Mouse (Mus musculus) lung, embryonic 14.5 days (tissue): ENCODE measurements around the gene Rgma. TPM values are rescaled to one million over a fixed set of nuclear protein-coding genes. Genes with fewer than 3 reads are reported as not detected.

Experiments used
- ATAC-seq: fragments of 200-750 bp; cut with Nextera tagmentation; 2 replicates; pipeline ENCODE4 v1.8.0; 2017; ENCODE audit warnings: mild to moderate bottlenecking, moderate TSS enrichment, moderate library complexity; ENCODE audit not compliant: insufficient read depth
- DNase-seq: peaks from one replicate; pipeline ENCODE4 v3.0.0-alpha.2; 2015
- H3K27ac ChIP-seq: fragments of 300-500 bp; sonication (generic); 2 replicates; pipeline ENCODE4 v1.5.1; 2014; ENCODE audit warnings: low read depth, mild to moderate bottlenecking, moderate library complexity
- H3K27me3 ChIP-seq: fragments of 300-500 bp; sonication (generic); 2 replicates; pipeline ENCODE4 v1.6.1; 2014; ENCODE audit warnings: low read length, control low read depth; ENCODE audit not compliant: insufficient read depth
- H3K36me3 ChIP-seq: fragments of 300-500 bp; sonication (generic); 2 replicates; pipeline ENCODE4 v1.6.1; 2014; ENCODE audit warnings: control low read depth; ENCODE audit not compliant: insufficient read depth
- H3K4me1 ChIP-seq: fragments of 300-500 bp; sonication (generic); 2 replicates; pipeline ENCODE4 v1.6.1; 2014; ENCODE audit warnings: antibody characterized with exemption, control low read depth; ENCODE audit not compliant: insufficient read depth
- H3K4me2 ChIP-seq: fragments of 300-500 bp; sonication (generic); 2 replicates; pipeline ENCODE4 v1.6.1; 2014; ENCODE audit warnings: mild to moderate bottlenecking
- H3K4me3 ChIP-seq: fragments of 300-500 bp; sonication (generic); 2 replicates; pipeline ENCODE4 v1.5.1; 2014; ENCODE audit warnings: low read depth, low read length
- H3K9ac ChIP-seq: fragments of 300-500 bp; sonication (generic); 2 replicates; pipeline ENCODE4 v1.6.1; 2014
- H3K9me3 ChIP-seq: fragments of 300-500 bp; sonication (generic); 2 replicates; pipeline ENCODE4 v1.6.1; 2016; ENCODE audit warnings: low read depth, low read length, control low read depth
- CTCF ChIP-seq: IDR thresholded peaks from 2 replicates; pipeline ENCODE4 v1.5.1; 2016; ENCODE audit warnings: antibody characterized with exemption, low read depth
- WGBS: fragments of 180-500 bp; shearing (Covaris S2); extraction: QIAGEN DNeasy Blood & Tissue Kit; methylation state at CpG from one replicate; pipeline ENCODE4 v1.1.7; 2014; 5-methylcytosine and 5-hydroxymethylcytosine counted together
- polyA plus RNA-seq: library from polyadenylated mRNA; unstranded; fragments of >200 nt; fragmentation: Nextera tagmentation; extraction: Ambion mirVana; gene quantifications from 2 replicates; pipeline ENCODE4 v1.2.1, GENCODE M21; 2014

Gene Rgma
- polyA plus RNA-seq, result 19.0 and 22.8 TPM in 2 replicates

DNA sequence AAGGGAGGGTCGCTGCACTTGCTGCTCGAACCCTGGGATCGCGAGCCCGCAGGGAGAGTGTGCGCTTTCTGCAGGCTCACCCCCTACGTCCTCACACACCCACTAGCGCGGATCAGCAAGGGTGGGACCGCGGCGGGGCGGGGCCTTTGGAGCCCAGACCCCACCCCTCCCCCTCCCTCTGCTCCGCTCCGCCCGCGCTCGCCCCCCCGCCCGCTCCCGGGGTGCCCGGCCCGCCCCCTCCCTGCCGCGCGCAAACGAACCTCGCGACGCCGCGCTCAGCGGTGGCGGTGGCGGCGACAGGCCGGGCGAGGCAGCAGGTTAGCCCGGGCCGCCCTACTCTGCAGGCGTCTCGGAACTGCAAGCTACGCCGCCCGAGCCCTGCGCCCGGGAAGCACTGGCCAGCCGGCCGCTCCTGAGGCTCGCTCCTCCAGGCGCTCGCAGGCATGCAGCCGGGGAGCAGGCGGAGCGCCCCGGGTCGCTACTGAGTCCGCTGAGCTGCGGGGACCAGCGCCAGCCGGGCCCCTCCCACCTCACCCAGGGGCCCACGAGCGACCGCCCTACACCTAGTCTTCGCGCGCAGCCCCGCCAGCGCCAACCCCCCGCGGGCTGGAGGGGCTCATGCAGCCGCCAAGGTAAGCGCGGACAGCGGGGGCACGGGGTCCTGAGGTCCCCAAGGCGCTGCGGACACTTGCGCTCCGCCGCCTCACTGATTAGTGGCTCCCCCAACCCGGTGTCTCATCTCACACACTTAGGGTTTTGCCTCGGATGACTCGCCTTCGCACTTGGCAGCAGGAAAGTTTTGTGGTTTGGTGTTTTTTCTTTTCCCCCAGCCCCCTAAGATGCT is at the start of gene Rgma:
Gene Rgma, plus strand, starts transcription at position 253 of the 844 bp plus-strand sequence.
- H3K4me1 ChIP-seq, result peaks cover 10% of the 10 kb centered on the region
- peak within 1 kb of the TSS; percentile 57 for H3K9ac ChIP-seq
- H3K27me3 ChIP-seq, result peaks cover 17% of the 10 kb centered on the region; the same call in 1 of the 2 replicates
- under 1% methylated on average over 63 of the region's 85 CpGs for WGBS
- no peak for TF ChIP-seq CTCF
- peak within 1 kb of the TSS; percentile 70 for H3K4me3 ChIP-seq
- no peaks in the 10 kb centered on the region for H3K36me3 ChIP-seq
- H3K27ac ChIP-seq, result peak within 1 kb of the TSS; percentile 58
- no peaks in the 10 kb centered on the region for H3K9me3 ChIP-seq
- peak; percentile 78 for ATAC-seq
- peak within 1 kb of the TSS; percentile 99 for H3K4me2 ChIP-seq
- DNase-seq, result peak; percentile 73

DNA sequence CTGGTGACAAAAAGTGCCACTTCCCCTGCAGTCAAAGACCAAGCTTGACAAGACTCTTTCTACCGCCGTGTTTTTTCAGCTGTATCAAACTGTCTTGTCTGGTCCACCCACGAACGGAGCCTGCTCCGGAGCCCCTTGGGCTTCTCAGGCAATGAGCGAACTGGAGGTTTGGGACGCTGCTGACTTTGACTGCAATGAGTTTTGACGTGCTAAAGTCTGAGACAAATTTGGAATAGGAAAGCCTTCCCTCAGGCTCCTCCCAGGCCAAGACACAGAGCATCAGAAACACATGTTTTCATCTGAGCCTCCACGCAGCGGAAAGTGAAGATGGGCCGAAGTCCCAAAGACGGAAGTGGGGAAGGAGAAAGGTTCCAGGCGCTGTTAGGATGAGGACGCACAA is 49.1 kb upstream of the Rgma start:
- Histone ChIP-seq H3K4me3 (no peak overlapping the region), H3K9me3 (no peaks in the 10 kb centered on the region), H3K4me2 (no peak overlapping the region), H3K9ac (no peak overlapping the region), H3K36me3 (no peaks in the 10 kb centered on the region), H3K27me3 (no peaks in the 10 kb centered on the region), H3K4me1 (peaks cover 20% of the 10 kb centered on the region), H3K27ac (peak overlapping the region; percentile 44; the same call in 1 of the 2 replicates)
- 74% methylated on average over 14 of the region's 14 CpGs for WGBS
- ATAC-seq (no peak), DNase-seq (no peak)
- no peak for TF ChIP-seq CTCF

DNA sequence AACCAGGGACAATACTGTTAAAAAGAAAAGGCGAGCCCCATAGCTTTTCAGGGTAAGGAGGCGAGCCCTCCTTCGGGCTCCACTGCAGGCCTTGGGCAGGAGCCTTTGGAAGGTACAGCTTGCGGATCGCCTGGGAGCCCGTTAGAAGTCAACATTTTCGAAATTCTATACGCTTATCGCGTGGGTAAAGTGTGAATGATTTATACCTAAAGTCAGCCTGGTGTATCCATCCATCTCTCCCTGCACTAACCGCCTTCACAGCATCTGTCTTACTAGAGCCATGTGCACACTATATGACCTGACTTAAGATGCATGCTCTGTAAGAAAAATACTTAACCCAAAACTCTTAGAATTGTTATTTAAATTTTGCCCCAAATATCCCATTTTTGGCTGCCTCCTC is 48.6 kb upstream of the Rgma start:
- Histone ChIP-seq H3K4me2 (no peak overlapping the region), H3K4me3 (no peak overlapping the region), H3K9ac (no peak overlapping the region), H3K27me3 (no peaks in the 10 kb centered on the region), H3K9me3 (no peaks in the 10 kb centered on the region), H3K36me3 (no peaks in the 10 kb centered on the region), H3K4me1 (peaks cover 20% of the 10 kb centered on the region), H3K27ac (peak overlapping the region; percentile 44; the same call in 1 of the 2 replicates)
- 62% methylated on average over 11 of the region's 11 CpGs for WGBS
- DNase-seq, result no peak
- no peak for ATAC-seq
- no peak for TF ChIP-seq CTCF

DNA sequence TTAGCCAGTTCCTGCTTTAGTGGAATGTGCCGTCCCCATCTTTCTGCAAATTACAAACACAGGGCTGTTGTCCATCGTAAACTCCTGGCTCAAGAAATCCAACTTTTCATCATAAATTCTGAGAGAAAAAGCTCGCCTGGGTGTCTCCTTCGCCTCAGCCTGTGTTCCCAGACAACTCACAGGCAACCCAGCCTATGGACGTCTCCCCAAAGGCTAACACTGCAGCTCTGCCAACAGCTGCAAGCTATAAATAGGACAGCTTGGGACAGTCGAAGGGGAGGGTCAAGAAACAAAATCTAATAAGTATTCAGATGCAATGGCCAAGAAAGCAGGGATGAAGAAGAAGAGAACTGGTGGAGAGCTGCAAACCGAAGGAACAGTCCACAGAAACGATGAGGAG is 48.1 kb upstream of the Rgma start:
- WGBS, result 38% methylated on average over 8 of the region's 8 CpGs

DNA sequence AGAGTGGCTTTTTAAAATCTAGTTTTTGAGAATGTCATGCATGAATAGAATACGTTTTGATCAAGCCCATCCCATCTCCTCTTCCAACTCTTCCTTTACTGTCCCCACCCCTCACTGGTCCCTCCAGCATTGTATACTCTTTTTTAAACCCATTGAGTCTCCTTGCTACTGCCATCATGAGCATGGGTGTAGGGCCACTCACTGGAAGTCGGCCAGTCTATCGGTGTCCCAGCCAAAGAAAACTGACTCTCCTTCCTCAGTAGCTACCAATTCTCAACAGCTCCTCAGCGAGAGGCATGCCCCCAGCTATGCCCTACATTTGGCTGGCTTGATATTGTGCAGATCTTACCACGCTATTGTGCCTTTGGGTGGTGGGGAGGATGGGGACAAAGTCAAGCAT is 47.7 kb upstream of the Rgma start:
- no peak overlapping the region for H3K27ac ChIP-seq
- ATAC-seq, result no peak
- peaks cover 20% of the 10 kb centered on the region for H3K4me1 ChIP-seq

More for the DNA sequence above, 48.1 kb upstream of the Rgma start:
- Histone ChIP-seq H3K9me3 (no peaks in the 10 kb centered on the region), H3K36me3 (no peaks in the 10 kb centered on the region), H3K9ac (no peak overlapping the region), H3K4me2 (no peak overlapping the region), H3K4me1 (peaks cover 20% of the 10 kb centered on the region), H3K27me3 (no peaks in the 10 kb centered on the region), H3K4me3 (no peak overlapping the region), H3K27ac (peak overlapping the region; percentile 44; the same call in 1 of the 2 replicates)
- no peak for TF ChIP-seq CTCF
- peak; percentile 84 for ATAC-seq
- peak; percentile 85 for DNase-seq

DNA sequence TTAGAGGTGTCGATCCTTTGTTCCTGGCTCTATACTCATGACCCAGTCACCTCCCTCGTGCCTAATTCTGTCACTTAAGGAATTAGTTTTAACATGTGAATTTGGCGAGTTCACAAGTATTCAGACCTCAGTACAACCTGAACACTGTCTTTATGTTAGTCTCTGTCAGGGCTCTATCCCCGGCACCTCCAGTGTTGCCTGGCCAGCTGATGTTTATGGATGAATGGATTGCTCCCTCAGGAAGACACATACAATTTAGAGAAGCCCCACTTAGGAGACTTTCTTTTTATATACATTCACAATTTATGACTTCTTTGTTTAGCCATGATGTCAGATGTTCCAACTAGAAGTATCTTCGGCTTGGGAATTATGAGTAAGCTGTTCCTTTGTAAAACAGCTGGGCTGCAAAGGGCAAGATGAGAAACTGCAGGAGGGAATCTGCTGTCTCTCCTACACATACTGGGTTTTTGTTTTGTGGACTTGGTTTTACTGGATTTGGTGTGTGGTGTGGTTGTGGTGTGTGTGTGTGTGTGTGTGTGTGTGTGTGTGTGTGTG is 46.6 kb upstream of the Rgma start:
- TF ChIP-seq CTCF, result no peak
- ATAC-seq, result no peak
- no peak overlapping the region for H3K4me2 ChIP-seq
- no peaks in the 10 kb centered on the region for H3K27me3 ChIP-seq
- 20% methylated on average over 5 of the region's 5 CpGs for WGBS
- peaks cover 15% of the 10 kb centered on the region for H3K4me1 ChIP-seq
- H3K9ac ChIP-seq, result no peak overlapping the region
- H3K27ac ChIP-seq, result peak overlapping the region; percentile 6; the same call in 1 of the 2 replicates
- no peaks in the 10 kb centered on the region for H3K9me3 ChIP-seq
- DNase-seq, result peak; percentile 39
- no peaks in the 10 kb centered on the region for H3K36me3 ChIP-seq
- H3K4me3 ChIP-seq, result no peak overlapping the region

More for the DNA sequence above, 47.7 kb upstream of the Rgma start:
- H3K4me2 ChIP-seq, result no peak overlapping the region
- no peak overlapping the region for H3K4me3 ChIP-seq
- H3K36me3 ChIP-seq, result no peaks in the 10 kb centered on the region
- H3K27me3 ChIP-seq, result no peaks in the 10 kb centered on the region
- WGBS, result 71% methylated on average over 5 of the region's 5 CpGs
- no peak overlapping the region for H3K9ac ChIP-seq
- H3K9me3 ChIP-seq, result no peaks in the 10 kb centered on the region
- DNase-seq, result no peak
- TF ChIP-seq CTCF, result no peak

DNA sequence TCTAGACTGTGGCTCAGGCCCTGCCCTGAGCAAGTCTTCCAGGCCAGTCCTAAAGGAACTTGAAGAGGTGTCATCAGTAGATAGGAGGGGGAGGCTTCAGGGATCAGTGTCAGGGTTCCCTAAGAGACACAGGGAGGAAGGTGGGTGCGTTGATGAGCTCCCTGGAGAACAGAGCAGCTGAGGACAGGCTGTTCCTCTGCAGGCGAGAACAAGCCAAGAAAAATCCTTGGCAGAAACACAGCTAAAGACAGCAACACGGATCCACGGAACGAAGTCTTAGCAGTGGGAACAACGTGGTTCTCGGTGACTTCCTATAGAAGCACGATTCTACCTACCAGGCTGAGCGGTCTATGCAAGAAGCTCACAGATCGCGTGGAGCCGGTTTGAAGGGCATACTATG is 44.6 kb upstream of the Rgma start:
- Histone ChIP-seq H3K36me3 (no peaks in the 10 kb centered on the region), H3K4me2 (no peak overlapping the region), H3K4me3 (no peak overlapping the region), H3K9ac (no peak overlapping the region), H3K9me3 (no peaks in the 10 kb centered on the region), H3K27me3 (no peaks in the 10 kb centered on the region), H3K27ac (no peak overlapping the region), H3K4me1 (peaks cover 15% of the 10 kb centered on the region)
- TF ChIP-seq CTCF, result no peak
- 79% methylated on average over 12 of the region's 12 CpGs for WGBS
- ATAC-seq, result no peak
- no peak for DNase-seq
